Mouse (Mus musculus) lung, postnatal 4 days (tissue): ENCODE results near the gene Fam71b.

Experiments used
- DNase-seq, 2 experiments: peaks; one replicate each; pipeline ENCODE4 v3.0.0; 2021

Fam71b gene

GRCm38 (mm10) chr11:46396167-46396859 lies at the start of gene Fam71b:
Gene Fam71b (plus strand): TSS chr11:46396559.
- peak; percentile 10 to 35 for DNase-seq

GRCm38 (mm10) chr11:46347756-46348155 lies 48.6 kb upstream of the Fam71b start:
- DNase-seq, result no peak

GRCm38 (mm10) chr11:46348416-46348815 lies 47.9 kb upstream of the Fam71b start:
- no peak for DNase-seq

GRCm38 (mm10) chr11:46349681-46350410 lies 46.5 kb upstream of the Fam71b start:
- no peak for DNase-seq

GRCm38 (mm10) chr11:46358369-46358768 lies 38.0 kb upstream of the Fam71b start:
- no peak for DNase-seq

GRCm38 (mm10) chr11:46360991-46361665 lies 35.2 kb upstream of the Fam71b start:
- DNase-seq, result no peak

GRCm38 (mm10) chr11:46362061-46363022 lies 34.0 kb upstream of the Fam71b start:
- DNase-seq, result no peak

- no peak for DNase-seq
Measured at GRCm38 (mm10) chr11:46363864-46364263, 32.5 kb upstream of the Fam71b start.

GRCm38 (mm10) chr11:46365744-46366143 lies 30.6 kb upstream of the Fam71b start:
- DNase-seq, result no peak

GRCm38 (mm10) chr11:46366357-46366756 lies 30.0 kb upstream of the Fam71b start:
- no peak for DNase-seq

- no peak for DNase-seq
Measured at GRCm38 (mm10) chr11:46370457-46370856, 25.9 kb upstream of the Fam71b start.

- no peak for DNase-seq
Measured at GRCm38 (mm10) chr11:46371250-46371649, 25.1 kb upstream of the Fam71b start.

- no peak for DNase-seq
Measured at GRCm38 (mm10) chr11:46372331-46372953, 23.9 kb upstream of the Fam71b start.

GRCm38 (mm10) chr11:46373071-46374030 lies 23.0 kb upstream of the Fam71b start:
- DNase-seq, result no peak

GRCm38 (mm10) chr11:46375015-46375414 lies 21.3 kb upstream of the Fam71b start:
- no peak for DNase-seq

GRCm38 (mm10) chr11:46377316-46377715 lies 19.0 kb upstream of the Fam71b start:
- no peak for DNase-seq

GRCm38 (mm10) chr11:46377819-46378782 lies 18.3 kb upstream of the Fam71b start:
- DNase-seq, result no peak

GRCm38 (mm10) chr11:46380097-46380675 lies 16.2 kb upstream of the Fam71b start:
- no peak for DNase-seq

GRCm38 (mm10) chr11:46382466-46382865 lies 13.9 kb upstream of the Fam71b start:
- no peak for DNase-seq
